ENCODE assay signal across 8 mouse cellular contexts in the genomic region with DNA sequence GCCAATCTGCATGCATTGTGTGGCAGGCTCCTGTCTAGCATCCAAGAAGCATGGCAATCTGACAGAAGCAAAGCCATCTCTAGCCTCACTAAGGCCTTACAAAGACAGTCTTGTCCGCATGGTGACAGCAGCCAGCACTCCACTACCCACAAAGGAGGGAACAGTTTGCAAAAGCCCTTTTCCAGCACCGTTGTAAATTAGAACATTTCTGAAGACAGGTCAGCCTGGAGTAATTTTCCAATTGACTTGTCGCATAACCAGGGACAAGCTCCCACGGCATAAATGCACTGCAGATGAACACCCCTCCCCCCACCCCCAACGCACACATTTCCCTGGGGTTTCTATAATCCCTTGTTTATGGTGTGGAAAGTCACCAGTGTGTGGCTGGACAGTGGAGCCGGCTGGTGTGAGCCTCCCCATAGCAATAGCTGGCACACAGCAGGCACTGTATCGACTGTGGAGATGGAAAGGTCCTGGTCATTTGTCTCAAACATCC. TPM values are rescaled to one million over a fixed set of nuclear protein-coding genes. Genes with fewer than 3 reads are reported as not detected.
DNase-seq lines count a peak whose midpoint lies in the region; ATAC-seq lines count a peak whose summit lies in the region.

No protein-coding gene starts in this region.

- H3K4me2 ChIP-seq in kidney, embryonic 14.5 days (replicated peaks; ENCODE audit: low read depth, low read length) = no peak overlapping the region
- H3K4me2 ChIP-seq in hindbrain, embryonic 11.5 days (replicated peaks; ENCODE audit: low read depth, low read length) = no peak overlapping the region
- H3K4me2 ChIP-seq in intestine, embryonic 16.5 days (ENCODE audit: low read depth, low read length) = no peak overlapping the region
- no peak overlapping the region for H3K4me2 ChIP-seq in liver, embryonic 12.5 days

- ATAC-seq in kidney, embryonic 14.5 days (ENCODE audit: low FRiP score, low TSS enrichment) = peak; percentile 83
- ATAC-seq in hindbrain, embryonic 11.5 days (ENCODE audit: low FRiP score) = peak; percentile 83
- no peak for ATAC-seq in intestine, embryonic 16.5 days
- no peak for ATAC-seq in liver, embryonic 12.5 days

- no peaks in the 10 kb centered on the region for H3K9me3 ChIP-seq in kidney, embryonic 14.5 days (ENCODE audit: control insufficient read depth, low read length)
- H3K9me3 ChIP-seq in hindbrain, embryonic 11.5 days (ENCODE audit: control insufficient read depth, low read length) = no peaks in the 10 kb centered on the region
- no peaks in the 10 kb centered on the region for H3K9me3 ChIP-seq in intestine, embryonic 16.5 days (ENCODE audit: control insufficient read depth, low read length)
- H3K9me3 ChIP-seq in liver, embryonic 12.5 days (replicated peaks) = no peaks in the 10 kb centered on the region

- no peaks in the 10 kb centered on the region for H3K27me3 ChIP-seq in kidney, embryonic 14.5 days (ENCODE audit: control insufficient read depth, insufficient read depth, low read length)
- no peaks in the 10 kb centered on the region for H3K27me3 ChIP-seq in hindbrain, embryonic 11.5 days (ENCODE audit: control insufficient read depth, insufficient read depth, low read length)
- no peaks in the 10 kb centered on the region for H3K27me3 ChIP-seq in intestine, embryonic 16.5 days (replicated peaks; ENCODE audit: control insufficient read depth, insufficient read depth, low read length)
- H3K27me3 ChIP-seq in liver, embryonic 12.5 days (replicated peaks) = no peaks in the 10 kb centered on the region

- no peak overlapping the region for H3K4me3 ChIP-seq in kidney, embryonic 14.5 days (ENCODE audit: low read length)
- H3K4me3 ChIP-seq in hindbrain, embryonic 11.5 days (ENCODE audit: low read depth, low read length) = no peak overlapping the region
- no peak overlapping the region for H3K4me3 ChIP-seq in intestine, embryonic 16.5 days (ENCODE audit: low read length)
- no peak overlapping the region for H3K4me3 ChIP-seq in liver, embryonic 12.5 days

- 25% methylated on average over 7 of the region's 7 CpGs for WGBS in kidney, embryonic 14.5 days
- 13% methylated on average over 7 of the region's 7 CpGs for WGBS in hindbrain, embryonic 11.5 days
- 57% methylated on average over 7 of the region's 7 CpGs for WGBS in intestine, embryonic 16.5 days
- 71% methylated on average over 7 of the region's 7 CpGs for WGBS in liver, embryonic 12.5 days (ENCODE audit: insufficient replicate concordance)

- no peak for DNase-seq in kidney, adult 8-10 months
- DNase-seq in hindbrain, embryonic 11.5 days (ENCODE audit: low spot score) = peak; percentile 52
- peak; percentile 5 to 9 for DNase-seq in left cerebral cortex, postnatal 36 days (ENCODE audit: low spot score in 2 of 2)
- peak; percentile 11 for DNase-seq in right cerebral cortex, postnatal 36 days (ENCODE audit: low spot score in 2 of 2)
- DNase-seq in spleen, postnatal 14 days (ENCODE audit: low spot score in 2 of 2) = no peak

- no peak overlapping the region for H3K9ac ChIP-seq in kidney, embryonic 14.5 days (ENCODE audit: low read depth, low read length)
- no peak overlapping the region for H3K9ac ChIP-seq in hindbrain, embryonic 11.5 days (ENCODE audit: low read depth, low read length)
- H3K9ac ChIP-seq in intestine, embryonic 16.5 days (ENCODE audit: low read depth, low read length) = no peak overlapping the region
- H3K9ac ChIP-seq in liver, embryonic 12.5 days = no peak overlapping the region

- H3K36me3 ChIP-seq in kidney, embryonic 14.5 days (ENCODE audit: control insufficient read depth, insufficient read depth, low read length) = no peaks in the 10 kb centered on the region
- H3K36me3 ChIP-seq in hindbrain, embryonic 11.5 days (ENCODE audit: control insufficient read depth, insufficient read depth, low read length) = no peaks in the 10 kb centered on the region
- H3K36me3 ChIP-seq in intestine, embryonic 16.5 days (ENCODE audit: control insufficient read depth, insufficient read depth, low read length) = no peaks in the 10 kb centered on the region
- no peaks in the 10 kb centered on the region for H3K36me3 ChIP-seq in liver, embryonic 12.5 days

- intact Hi-C loops in left cerebral cortex, postnatal 36 days (cut with DNase I) = no loop called here

- no peak overlapping the region for H3K27ac ChIP-seq in kidney, embryonic 14.5 days (ENCODE audit: low read depth, low read length)
- no peak overlapping the region for H3K27ac ChIP-seq in hindbrain, embryonic 11.5 days (ENCODE audit: low read depth, low read length)
- no peak overlapping the region for H3K27ac ChIP-seq in intestine, embryonic 16.5 days (ENCODE audit: low read length)
- H3K27ac ChIP-seq in liver, embryonic 12.5 days = no peak overlapping the region

- H3K4me1 ChIP-seq in kidney, embryonic 14.5 days (ENCODE audit: control insufficient read depth, insufficient read depth, low read length) = peaks cover 4% of the 10 kb centered on the region; the same call in 1 of the 2 replicates
- peaks cover 2% of the 10 kb centered on the region; the same call in 1 of the 2 replicates for H3K4me1 ChIP-seq in hindbrain, embryonic 11.5 days (replicated peaks; ENCODE audit: control insufficient read depth, insufficient read depth, low read length)
- H3K4me1 ChIP-seq in intestine, embryonic 16.5 days (ENCODE audit: control insufficient read depth, insufficient read depth, low read length) = no peaks in the 10 kb centered on the region
- H3K4me1 ChIP-seq in liver, embryonic 12.5 days = no peaks in the 10 kb centered on the region

RNA-seq across cellular contexts. Expression of gene Nckap5, which starts 35.0 kb away (rescaled TPM):
- polyA plus RNA-seq in kidney, embryonic 14.5 days (2014; fragmentation: Nextera tagmentation; extraction: Ambion mirVana) = 2.9 and 3.2 TPM in 2 replicates
- 17.2 and 23.5 TPM in 2 replicates for polyA plus RNA-seq in hindbrain, embryonic 11.5 days (2014; fragmentation: Nextera tagmentation; extraction: Ambion mirVana)
- 1 to 10 TPM; 4.3 to 8.5 TPM for total RNA-seq in left cerebral cortex, postnatal 36 days (2021)
- 11.5 and 12.6 TPM in 2 replicates for polyA plus RNA-seq in intestine, embryonic 16.5 days (2015; fragmentation: Nextera tagmentation; extraction: Ambion mirVana)
- polyA plus RNA-seq in liver, embryonic 12.5 days (2016; fragmentation: Nextera tagmentation; extraction: Ambion mirVana) = 0.45 and 0.59 TPM in 2 replicates

Comparison
In these comparisons a context has a peak if more than half of its experiments do, and no peak if none do; other contexts are left out.
1. ATAC-seq: peak in kidney, embryonic 14.5 days (single experiment) and hindbrain, embryonic 11.5 days (single experiment); none in intestine, embryonic 16.5 days (single experiment) and liver, embryonic 12.5 days (single experiment).
2. DNase-seq: peak in hindbrain, embryonic 11.5 days (single experiment), left cerebral cortex, postnatal 36 days (2 of 2) and right cerebral cortex, postnatal 36 days (2 of 2); none in kidney, adult 8-10 months (0 of 2) and spleen, postnatal 14 days (0 of 2).